Mouse (Mus musculus) gastrocnemius, postnatal 36 days (tissue): ENCODE data around the gene Fam207a. TPM values are rescaled to one million over a fixed set of nuclear protein-coding genes. Genes with fewer than 3 reads are reported as not detected.

Experiments
- DNase-seq, 2 experiments: peaks; one replicate each; pipeline ENCODE4 v3.0.0; 2022
- intact Hi-C: fragments of 180-260 bp; cut with DNase I; formaldehyde crosslinking; loops from one replicate; pipeline ENCODE4 v1.15.1; 2025
- total RNA-seq, 2 experiments: library from RNA; stranded (reverse); gene quantifications; 2 replicates each; pipeline ENCODE4 v1.2.3; 2021

The Fam207a gene
- total RNA-seq, 2 experiments from 2014 or later: 4.7 to 5.4 TPM

GRCm38 (mm10) chr10:77464181-77464936 is 51.2 kb downstream of the Fam207a start:
- DNase-seq: no peak
- intact Hi-C loops: no loop called here

- intact Hi-C loops: no loop called here
- no peak for DNase-seq
Measured at GRCm38 (mm10) chr10:77461161-77461560, 54.4 kb downstream of the Fam207a start.

GRCm38 (mm10) chr10:77457701-77458100 is 57.9 kb downstream of the Fam207a start:
- intact Hi-C loops: no loop called here
- no peak for DNase-seq

GRCm38 (mm10) chr10:77456507-77456906 is 59.1 kb downstream of the Fam207a start:
- no peak for DNase-seq
- intact Hi-C loops: no loop called here

GRCm38 (mm10) chr10:77455251-77456010 is 60.2 kb downstream of the Fam207a start:
- DNase-seq: peak in 1 of 2 experiments; percentile 8
- intact Hi-C loops: no loop called here

GRCm38 (mm10) chr10:77454795-77455194 is 60.8 kb downstream of the Fam207a start:
- no peak for DNase-seq
- intact Hi-C loops: no loop called here

GRCm38 (mm10) chr10:77451822-77452221 is 63.8 kb downstream of the Fam207a start:
- DNase-seq: no peak
- intact Hi-C loops: no loop called here

- intact Hi-C loops: no loop called here
- DNase-seq: no peak
Measured at GRCm38 (mm10) chr10:77450159-77450464, 65.5 kb downstream of the Fam207a start.

- intact Hi-C loops: no loop called here
- DNase-seq: no peak
Measured at GRCm38 (mm10) chr10:77449315-77450158, 66.0 kb downstream of the Fam207a start.

- DNase-seq: no peak
- intact Hi-C loops: no loop called here
Measured at GRCm38 (mm10) chr10:77448698-77449247, 66.8 kb downstream of the Fam207a start.

GRCm38 (mm10) chr10:77448209-77448608 is 67.4 kb downstream of the Fam207a start:
- no peak for DNase-seq
- intact Hi-C loops: no loop called here

GRCm38 (mm10) chr10:77447755-77448154 is 67.8 kb downstream of the Fam207a start:
- DNase-seq: no peak
- intact Hi-C loops: no loop called here

- DNase-seq: no peak
- intact Hi-C loops: no loop called here
Measured at GRCm38 (mm10) chr10:77442250-77442649, 73.3 kb downstream of the Fam207a start.

GRCm38 (mm10) chr10:77441812-77442211 is 73.8 kb downstream of the Fam207a start:
- intact Hi-C loops: loop anchor here (2.0 kb wide), 1 partner anchor 29 kb away; no protein-coding TSS in a partner anchor
- no peak for DNase-seq

- intact Hi-C loops: loop anchor here (2.0 kb wide), 1 partner anchor 30 kb away; no protein-coding TSS in a partner anchor
- peak; percentile 70 to 77 for DNase-seq
Measured at GRCm38 (mm10) chr10:77440841-77441755, 74.5 kb downstream of the Fam207a start.

GRCm38 (mm10) chr10:77440286-77440685 is 75.3 kb downstream of the Fam207a start:
- no peak for DNase-seq

GRCm38 (mm10) chr10:77439026-77439425 is 76.6 kb downstream of the Fam207a start:
- no peak for DNase-seq
- intact Hi-C loops: no loop called here

More at GRCm38 (mm10) chr10:77440286-77440685, 75.3 kb downstream of the Fam207a start:
- intact Hi-C loops: loop anchor here (2.0 kb wide), 1 partner anchor 31 kb away; no protein-coding TSS in a partner anchor

GRCm38 (mm10) chr10:77438021-77438420 is 77.6 kb downstream of the Fam207a start:
- DNase-seq: no peak
- intact Hi-C loops: no loop called here
